Mouse (Mus musculus) midbrain, embryonic 11.5 days (tissue): ENCODE measurements at regions not wholly inside any gene's neighbourhood (a gene's known extent, or its start where the extent isn't known, plus 50 kb on each side); places are given as distances from the start of the nearest gene placed in this dataset.

Experiments used
- ATAC-seq: fragments of 200-750 bp; cut with Nextera tagmentation; 2 replicates; pipeline ENCODE4 v1.8.0; 2017; ENCODE audit warnings: moderate TSS enrichment, moderate library complexity; ENCODE audit not compliant: low FRiP score
- DNase-seq: peaks from one replicate; pipeline ENCODE4 v3.0.0; 2015; ENCODE audit warnings: low spot score; ENCODE audit errors: missing footprints
- H3K27ac ChIP-seq: fragments of 300-500 bp; sonication (generic); 2 replicates; pipeline ENCODE4 v1.5.1; 2014; ENCODE audit warnings: low read depth, low read length
- H3K27me3 ChIP-seq: fragments of 300-500 bp; sonication (generic); 2 replicates; pipeline ENCODE4 v1.6.1; 2014; ENCODE audit warnings: mild to moderate bottlenecking, low read length, moderate library complexity, mixed read lengths; ENCODE audit not compliant: control insufficient read depth, insufficient read depth
- H3K36me3 ChIP-seq: fragments of 300-500 bp; sonication (generic); 2 replicates; pipeline ENCODE4 v1.6.1; 2014; ENCODE audit warnings: mild to moderate bottlenecking, low read length, moderate library complexity, mixed read lengths; ENCODE audit not compliant: control insufficient read depth, insufficient read depth
- H3K4me1 ChIP-seq: fragments of 300-500 bp; sonication (generic); 2 replicates; pipeline ENCODE4 v1.6.1; 2014; ENCODE audit warnings: low read length; ENCODE audit not compliant: control insufficient read depth, insufficient read depth
- H3K4me2 ChIP-seq: fragments of 300-500 bp; sonication (generic); 2 replicates; pipeline ENCODE4 v1.6.1; 2014; ENCODE audit warnings: mild to moderate bottlenecking, moderate library complexity
- H3K4me3 ChIP-seq: fragments of 300-500 bp; sonication (generic); 2 replicates; pipeline ENCODE4 v1.5.1; 2014; ENCODE audit warnings: low read depth, low read length
- H3K9ac ChIP-seq: fragments of 300-500 bp; sonication (generic); 2 replicates; pipeline ENCODE4 v1.6.1; 2014; ENCODE audit warnings: low read length
- H3K9me3 ChIP-seq: fragments of 300-500 bp; sonication (generic); 2 replicates; pipeline ENCODE4 v1.6.1; 2016; ENCODE audit warnings: low read length; ENCODE audit not compliant: control insufficient read depth
- WGBS: fragments of 180-500 bp; shearing (Covaris S2); extraction: QIAGEN DNeasy Blood & Tissue Kit; methylation state at CpG from one replicate; pipeline ENCODE4 v1.1.7; 2014; 5-methylcytosine and 5-hydroxymethylcytosine counted together

DNA sequence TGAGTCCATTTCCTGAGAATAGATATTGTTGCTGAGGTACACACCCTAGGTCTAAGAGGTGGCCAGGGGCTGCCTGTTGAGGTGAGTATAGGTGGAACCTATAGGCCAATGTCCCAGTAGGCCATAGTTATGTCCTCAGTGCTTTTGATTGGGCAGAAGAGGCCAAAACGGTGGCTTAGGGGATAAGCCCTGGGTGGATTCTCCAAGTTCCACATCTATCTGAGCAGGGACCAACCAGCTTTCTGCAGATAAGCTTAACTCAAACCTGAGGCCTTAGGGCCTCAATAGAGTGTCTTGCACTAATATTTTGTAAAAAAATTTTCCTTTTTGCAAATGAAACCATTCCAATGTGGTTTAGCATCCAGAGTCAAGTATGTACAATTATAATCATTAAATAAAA is 231.4 kb downstream of the Cog6 start:
- 54% methylated on average over 1 of the region's 1 CpGs for WGBS
- no peaks in the 10 kb centered on the region for H3K9me3 ChIP-seq
- no peaks in the 10 kb centered on the region for H3K36me3 ChIP-seq
- DNase-seq (peak; percentile 37), ATAC-seq (no peak)
- no peak overlapping the region for H3K4me2 ChIP-seq
- H3K27me3 ChIP-seq: no peaks in the 10 kb centered on the region
- H3K27ac ChIP-seq: no peak overlapping the region
- H3K9ac ChIP-seq: no peak overlapping the region
- H3K4me1 ChIP-seq: no peaks in the 10 kb centered on the region
- no peak overlapping the region for H3K4me3 ChIP-seq

DNA sequence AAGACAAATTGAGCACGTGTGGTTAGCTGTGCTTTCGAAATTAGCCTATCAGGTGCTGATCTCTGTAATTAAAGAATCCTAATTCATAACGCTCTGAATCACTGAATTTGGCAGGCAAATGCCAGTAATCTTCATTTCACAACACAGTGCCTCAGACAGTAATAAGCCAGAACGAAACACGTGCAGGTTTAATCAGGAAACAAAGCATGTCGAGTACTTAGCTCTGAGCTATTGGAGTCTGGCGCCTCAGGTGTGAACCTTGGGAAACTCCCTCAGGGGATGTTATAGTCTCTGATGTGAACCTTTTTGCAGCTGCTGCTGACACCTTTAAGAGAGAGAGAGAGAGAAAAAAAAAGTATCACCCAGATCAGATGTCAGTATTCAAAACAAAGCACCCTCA is 232.6 kb downstream of the Cog6 start:
- no peak overlapping the region for H3K4me3 ChIP-seq
- DNase-seq (peak; percentile 77), ATAC-seq (no peak)
- H3K36me3 ChIP-seq: no peaks in the 10 kb centered on the region
- H3K4me2 ChIP-seq: no peak overlapping the region
- H3K27me3 ChIP-seq: no peaks in the 10 kb centered on the region
- H3K9me3 ChIP-seq: no peaks in the 10 kb centered on the region
- H3K4me1 ChIP-seq: no peaks in the 10 kb centered on the region
- no peak overlapping the region for H3K27ac ChIP-seq
- no peak overlapping the region for H3K9ac ChIP-seq
- WGBS: 80% methylated on average over 7 of the region's 7 CpGs

DNA sequence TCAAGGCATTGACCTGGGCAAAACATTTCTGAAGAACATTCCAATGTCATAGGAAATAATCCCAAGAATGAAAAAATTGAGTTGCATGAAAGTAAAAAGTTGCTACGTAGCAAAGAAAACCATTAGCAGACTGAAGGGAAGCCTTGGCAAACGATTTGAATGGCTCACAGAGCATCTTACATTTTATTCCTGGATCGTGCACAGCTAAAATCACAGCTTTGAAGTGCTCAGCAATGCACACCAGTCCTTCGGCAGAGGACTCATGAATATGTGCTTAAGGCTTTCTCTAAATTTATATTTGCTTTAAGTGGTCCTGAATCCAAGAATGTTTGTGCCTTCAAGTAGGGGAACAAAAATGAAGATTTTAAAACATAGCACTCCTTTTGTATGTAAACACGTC is 234.5 kb downstream of the Cog6 start:
- no peaks in the 10 kb centered on the region for H3K36me3 ChIP-seq

DNA sequence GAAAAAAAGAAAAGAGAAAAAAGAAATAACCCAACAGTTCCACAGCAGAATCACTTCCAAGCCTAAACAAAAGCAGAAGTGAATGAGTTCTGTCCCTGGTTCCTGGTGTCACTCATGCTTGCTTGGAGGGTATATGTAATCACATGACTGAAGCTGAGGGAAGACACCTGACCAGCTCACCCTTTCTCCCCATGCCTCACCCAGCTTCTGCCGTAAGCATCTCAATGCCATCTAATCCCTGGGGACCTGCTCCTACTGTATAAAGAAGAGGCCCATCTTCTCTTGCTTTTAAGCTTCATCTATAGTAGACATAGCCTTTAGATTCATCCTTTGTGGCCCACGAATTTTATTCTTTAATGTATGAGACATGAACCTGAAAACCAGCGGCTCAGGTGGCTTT is 235.5 kb downstream of the Cog6 start:
- H3K4me1 ChIP-seq: no peaks in the 10 kb centered on the region
- no peak for ATAC-seq
- H3K9ac ChIP-seq: no peak overlapping the region
- no peaks in the 10 kb centered on the region for H3K36me3 ChIP-seq
- WGBS: 84% methylated on average over 3 of the region's 3 CpGs
- peak; percentile 41 for DNase-seq
- no peak overlapping the region for H3K4me2 ChIP-seq
- no peaks in the 10 kb centered on the region for H3K27me3 ChIP-seq
- no peaks in the 10 kb centered on the region for H3K9me3 ChIP-seq
- no peak overlapping the region for H3K27ac ChIP-seq
- no peak overlapping the region for H3K4me3 ChIP-seq

More for the DNA sequence above, 234.5 kb downstream of the Cog6 start:
- no peak overlapping the region for H3K4me3 ChIP-seq
- H3K27ac ChIP-seq: no peak overlapping the region
- no peak overlapping the region for H3K9ac ChIP-seq
- WGBS: 85% methylated on average over 5 of the region's 5 CpGs
- no peak overlapping the region for H3K4me2 ChIP-seq
- ATAC-seq (no peak), DNase-seq (peak; percentile 54)
- H3K9me3 ChIP-seq: no peaks in the 10 kb centered on the region
- no peaks in the 10 kb centered on the region for H3K4me1 ChIP-seq
- no peaks in the 10 kb centered on the region for H3K27me3 ChIP-seq

DNA sequence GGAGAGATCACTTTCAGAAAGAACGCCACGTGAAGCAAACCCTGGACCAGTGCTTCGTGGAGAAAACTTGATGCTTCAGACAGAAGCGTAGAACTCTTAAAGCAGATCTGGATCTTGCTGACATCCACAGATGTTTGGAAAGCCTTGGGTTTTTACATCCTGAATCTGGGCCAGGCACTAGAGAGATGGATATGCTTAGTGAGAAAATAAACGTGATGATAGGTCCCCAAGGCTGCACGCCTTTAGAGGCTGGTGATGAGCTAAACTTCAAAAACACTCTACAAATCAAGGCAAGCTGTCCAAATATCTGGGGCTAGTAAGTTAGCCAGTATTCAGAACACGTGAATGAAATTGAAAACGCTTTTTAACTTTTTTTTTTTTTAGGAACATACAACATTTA is 236.7 kb downstream of the Cog6 start:
- 82% methylated on average over 8 of the region's 8 CpGs for WGBS
- H3K4me1 ChIP-seq: no peaks in the 10 kb centered on the region
- no peaks in the 10 kb centered on the region for H3K9me3 ChIP-seq
- no peak overlapping the region for H3K9ac ChIP-seq
- no peak overlapping the region for H3K4me3 ChIP-seq
- no peaks in the 10 kb centered on the region for H3K27me3 ChIP-seq
- H3K36me3 ChIP-seq: no peaks in the 10 kb centered on the region
- DNase-seq: peak; percentile 74
- H3K27ac ChIP-seq: no peak overlapping the region
- H3K4me2 ChIP-seq: no peak overlapping the region
- ATAC-seq: no peak

DNA sequence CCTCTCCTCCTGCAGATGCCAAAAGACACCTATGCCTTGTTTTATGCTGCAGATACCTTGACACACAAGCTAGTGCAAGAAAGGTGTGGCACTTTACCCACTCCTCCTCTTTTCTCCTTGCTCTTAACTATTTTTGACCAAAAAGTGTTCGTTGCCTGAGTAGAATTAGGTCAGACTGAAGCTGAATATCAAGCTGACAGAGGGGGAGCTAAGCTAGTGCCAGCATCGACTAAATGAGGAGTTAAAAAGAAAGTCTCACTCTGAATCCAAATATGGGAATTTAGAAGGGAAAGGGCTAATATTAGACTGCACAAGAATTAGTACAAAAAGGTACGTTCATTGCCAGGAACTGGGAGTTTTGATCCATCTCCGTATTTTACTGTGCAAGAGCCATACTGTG is 241.2 kb downstream of the Cog6 start:
- WGBS: 85% methylated on average over 4 of the region's 4 CpGs
- Histone ChIP-seq H3K27ac (no peak overlapping the region), H3K27me3 (no peaks in the 10 kb centered on the region), H3K9ac (no peak overlapping the region), H3K9me3 (no peaks in the 10 kb centered on the region), H3K36me3 (no peaks in the 10 kb centered on the region), H3K4me3 (no peak overlapping the region), H3K4me2 (no peak overlapping the region), H3K4me1 (no peaks in the 10 kb centered on the region)
- DNase-seq: peak; percentile 51
- ATAC-seq: no peak

DNA sequence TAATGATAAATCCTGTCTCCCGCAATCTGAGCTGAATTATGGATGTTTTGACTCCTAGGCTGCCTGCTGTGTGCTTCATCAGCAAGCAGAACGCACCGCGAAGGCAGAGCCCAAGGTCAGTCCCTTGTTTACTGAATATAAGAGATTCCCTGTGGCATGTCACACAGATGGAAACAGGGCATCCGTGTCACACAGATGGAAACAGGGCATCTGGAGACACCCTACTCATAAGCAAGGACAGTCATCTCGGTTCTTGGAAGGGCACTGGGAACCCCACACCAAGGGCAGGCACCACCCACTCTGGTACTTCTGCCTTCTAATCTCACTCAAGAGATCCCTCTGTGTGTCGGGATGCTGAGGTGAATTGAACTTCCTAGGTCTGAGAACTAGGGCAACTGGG is 241.9 kb downstream of the Cog6 start:
- H3K4me3 ChIP-seq: no peak overlapping the region
- H3K36me3 ChIP-seq: no peaks in the 10 kb centered on the region
- no peak for ATAC-seq
- H3K27ac ChIP-seq: no peak overlapping the region
- 71% methylated on average over 7 of the region's 7 CpGs for WGBS
- no peaks in the 10 kb centered on the region for H3K9me3 ChIP-seq
- H3K4me2 ChIP-seq: no peak overlapping the region
- no peak overlapping the region for H3K9ac ChIP-seq
- no peaks in the 10 kb centered on the region for H3K4me1 ChIP-seq
- peak; percentile 12 for DNase-seq
- H3K27me3 ChIP-seq: no peaks in the 10 kb centered on the region

DNA sequence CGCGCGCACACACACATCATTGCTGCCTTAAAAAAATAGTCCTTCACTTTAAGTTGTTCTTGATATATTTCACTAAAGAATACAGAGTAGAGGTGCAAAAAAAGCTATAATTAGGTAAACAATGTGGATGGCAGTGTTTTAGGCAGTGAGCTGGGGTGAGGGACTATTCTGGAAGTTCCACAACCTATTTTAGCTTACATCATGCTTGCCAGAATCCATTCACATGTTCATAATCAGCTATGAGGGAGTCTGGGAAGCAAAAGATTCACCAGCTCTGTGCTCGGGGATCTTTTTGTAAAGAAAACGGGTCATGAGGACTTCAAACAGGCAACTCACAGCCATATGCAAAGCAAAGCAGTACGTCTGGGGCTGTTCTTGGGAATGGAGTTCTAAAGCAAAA is 242.3 kb downstream of the Cog6 start:
- DNase-seq (peak; percentile 12), ATAC-seq (no peak)
- Histone ChIP-seq H3K4me3 (no peak overlapping the region), H3K4me1 (no peaks in the 10 kb centered on the region), H3K27ac (no peak overlapping the region), H3K27me3 (no peaks in the 10 kb centered on the region), H3K9ac (no peak overlapping the region), H3K9me3 (no peaks in the 10 kb centered on the region), H3K4me2 (no peak overlapping the region), H3K36me3 (no peaks in the 10 kb centered on the region)
- 90% methylated on average over 6 of the region's 6 CpGs for WGBS

DNA sequence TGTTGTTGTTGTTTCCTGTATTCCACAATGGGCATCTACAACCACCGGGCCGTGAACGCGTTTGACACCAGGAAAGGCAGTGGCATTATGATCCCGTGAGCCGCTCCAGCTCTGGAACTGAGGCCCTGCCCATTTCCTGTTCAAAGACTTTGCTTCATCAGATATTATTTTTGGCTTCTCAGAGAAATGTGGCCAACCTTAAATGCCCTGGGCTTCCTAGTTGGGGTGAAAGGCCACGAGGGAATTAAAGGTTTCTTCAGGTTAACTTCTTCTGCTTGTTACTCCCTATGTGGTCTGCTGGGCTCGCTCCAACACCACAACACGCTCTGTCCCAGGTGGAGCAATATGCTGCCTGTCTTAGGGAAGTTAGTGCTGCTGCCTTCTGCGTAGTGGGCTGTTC is 249.8 kb downstream of the Cog6 start:
- no peak for DNase-seq
- Histone ChIP-seq H3K4me2 (no peak overlapping the region), H3K4me1 (peaks cover 3% of the 10 kb centered on the region; the same call in 1 of the 2 replicates), H3K9me3 (no peaks in the 10 kb centered on the region), H3K9ac (no peak overlapping the region), H3K27me3 (no peaks in the 10 kb centered on the region), H3K4me3 (no peak overlapping the region), H3K27ac (no peak overlapping the region), H3K36me3 (no peaks in the 10 kb centered on the region)
- 87% methylated on average over 10 of the region's 10 CpGs for WGBS
- no peak for ATAC-seq

DNA sequence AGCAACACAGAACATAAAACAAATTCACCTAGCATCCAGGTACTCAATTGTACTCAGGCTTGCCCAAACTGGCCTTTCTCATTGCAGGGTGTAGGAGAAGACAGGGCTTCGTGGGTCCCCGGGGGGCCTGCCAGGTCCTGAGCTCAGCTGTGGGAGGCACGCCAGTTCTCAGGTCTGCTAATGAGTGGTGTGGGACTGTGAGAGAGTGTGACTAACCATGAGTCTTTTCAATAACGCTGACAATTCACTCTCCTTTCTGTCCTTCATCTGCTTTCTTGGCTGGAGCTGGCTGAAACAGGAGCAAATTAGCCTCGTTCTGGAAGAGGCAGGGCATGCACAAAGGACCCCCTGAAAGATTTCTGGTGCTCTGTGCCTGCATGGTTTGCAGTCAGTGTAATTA is 250.2 kb downstream of the Cog6 start:
- no peak overlapping the region for H3K9ac ChIP-seq
- ATAC-seq: no peak
- H3K9me3 ChIP-seq: no peaks in the 10 kb centered on the region
- peaks cover 3% of the 10 kb centered on the region; the same call in 1 of the 2 replicates for H3K4me1 ChIP-seq
- DNase-seq: no peak
- no peak overlapping the region for H3K27ac ChIP-seq
- H3K27me3 ChIP-seq: no peaks in the 10 kb centered on the region
- no peak overlapping the region for H3K4me2 ChIP-seq
- H3K4me3 ChIP-seq: no peak overlapping the region
- no peaks in the 10 kb centered on the region for H3K36me3 ChIP-seq
- 87% methylated on average over 5 of the region's 5 CpGs for WGBS
